28 mouse cellular contexts compared by ENCODE assay signal in genomic region chr2:71734792-71735392, GRCm38 (mm10). TPM values are rescaled to one million over a fixed set of nuclear protein-coding genes. Genes with fewer than 3 reads are reported as not detected.
DNase-seq lines count a peak whose midpoint lies in the region; ATAC-seq lines count a peak whose summit lies in the region.
"Had no signal": no experiment of that assay in that cellular context is flagged by ENCODE, and none has a peak within 500 bp of the region (broad histone marks: within the 10 kb centered on the region; RNA-seq: fewer than 3 reads in every experiment).

No protein-coding gene starts in this region.

- 25% methylated on average over 9 of the region's 9 CpGs for WGBS in kidney, embryonic 16.5 days
- WGBS in forebrain, embryonic 15.5 days = 78% methylated on average over 9 of the region's 9 CpGs

- H3K9ac ChIP-seq in kidney, embryonic 16.5 days (replicated peaks; ENCODE audit: low read length) = no peak overlapping the region
- H3K9ac ChIP-seq in forebrain, embryonic 15.5 days (replicated peaks) = no peak overlapping the region
- H3K9ac ChIP-seq: embryonic facial prominence, embryonic 13.5 days; heart, embryonic 13.5 days; hindbrain, embryonic 14.5 days; liver, embryonic 14.5 days; midbrain, embryonic 15.5 days had no signal

- 0 out of 2 replicates have a peak overlapping the region, but pooled peaks have one; percentile 13 for H3K27ac ChIP-seq in kidney, embryonic 16.5 days (ENCODE audit: low read length)
- H3K27ac ChIP-seq in forebrain, embryonic 15.5 days (replicated peaks) = no peak overlapping the region
- H3K27ac ChIP-seq: embryonic facial prominence, embryonic 13.5 days; forebrain, embryonic 10.5 days; heart, embryonic 13.5 days; hindbrain, embryonic 14.5 days; liver, embryonic 14.5 days; midbrain, embryonic 10.5 days; midbrain, embryonic 15.5 days had no signal

- intact Hi-C loops in left cerebral cortex, postnatal 10 days (cut with DNase I) = no loop called here

- peaks cover 42% of the 10 kb centered on the region for H3K4me1 ChIP-seq in kidney, embryonic 16.5 days (ENCODE audit: insufficient read depth, low read length)
- H3K4me1 ChIP-seq in forebrain, embryonic 15.5 days = no peaks in the 10 kb centered on the region
- H3K4me1 ChIP-seq: midbrain, embryonic 15.5 days had no signal

- H3K36me3 ChIP-seq in kidney, embryonic 16.5 days (ENCODE audit: insufficient read depth, low read length) = no peaks in the 10 kb centered on the region
- H3K36me3 ChIP-seq in forebrain, embryonic 15.5 days = no peaks in the 10 kb centered on the region
- H3K36me3 ChIP-seq: embryonic facial prominence, embryonic 13.5 days; forebrain, embryonic 10.5 days; heart, embryonic 13.5 days; midbrain, embryonic 10.5 days; midbrain, embryonic 15.5 days had no signal

- no peak overlapping the region for H3K4me3 ChIP-seq in kidney, embryonic 16.5 days (ENCODE audit: low read length)
- no peak overlapping the region for H3K4me3 ChIP-seq in forebrain, embryonic 15.5 days
- H3K4me3 ChIP-seq: embryonic facial prominence, embryonic 13.5 days; forebrain, embryonic 10.5 days; heart, embryonic 13.5 days; midbrain, embryonic 10.5 days; midbrain, embryonic 15.5 days had no signal

- ATAC-seq in kidney, embryonic 16.5 days (ENCODE audit: low FRiP score, low TSS enrichment) = no peak
- no peak for ATAC-seq in forebrain, embryonic 15.5 days (replicated peaks)
- ATAC-seq: forebrain, embryonic 16.5 days; midbrain, embryonic 15.5 days; Patski had no signal

- DNase-seq in kidney, adult 11 months = no peak
- DNase-seq in thymus, postnatal 14 days = peak; percentile 23
- no peak for DNase-seq in thymus, adult 18-20 months
- peak; percentile 38 for DNase-seq in induced T-regulatory cell, adult 2 months (ENCODE audit: low read depth)
- no peak for DNase-seq in adrenal gland, postnatal 25 days
- no peak for DNase-seq in left cerebral cortex, postnatal 10 days (ENCODE audit: extremely low spot score in 1 of 2, low spot score in 2 of 2)
- DNase-seq: adrenal gland, postnatal 14 days; cerebellum, adult 11-12 months; cerebellum, adult 9-11 months; embryo, embryonic 11 days; heart, postnatal 10 days; kidney, adult 18-20 months; kidney, postnatal 4 days; liver; lung, adult 2 months; lung, postnatal 10 days; right cerebral cortex, postnatal 4 days had no signal

- H3K4me2 ChIP-seq in kidney, embryonic 16.5 days (replicated peaks; ENCODE audit: low read depth, low read length) = no peak overlapping the region
- H3K4me2 ChIP-seq in forebrain, embryonic 15.5 days (replicated peaks) = no peak overlapping the region
- H3K4me2 ChIP-seq: embryonic facial prominence, embryonic 13.5 days; heart, embryonic 13.5 days; hindbrain, embryonic 14.5 days; midbrain, embryonic 15.5 days had no signal

- peaks cover 3% of the 10 kb centered on the region; the same call in 1 of the 2 replicates for H3K9me3 ChIP-seq in kidney, embryonic 16.5 days (ENCODE audit: low read length)
- H3K9me3 ChIP-seq in forebrain, embryonic 15.5 days = no peaks in the 10 kb centered on the region
- H3K9me3 ChIP-seq: embryonic facial prominence, embryonic 13.5 days; heart, embryonic 13.5 days; midbrain, embryonic 10.5 days; midbrain, embryonic 15.5 days had no signal

- no peaks in the 10 kb centered on the region for H3K27me3 ChIP-seq in kidney, embryonic 16.5 days (ENCODE audit: insufficient read depth, low read length)
- H3K27me3 ChIP-seq in forebrain, embryonic 15.5 days = no peaks in the 10 kb centered on the region
- H3K27me3 ChIP-seq: heart, embryonic 13.5 days; midbrain, embryonic 15.5 days; Patski had no signal

RNA-seq across cellular contexts. Expression of gene Itga6, which starts 10.5 kb away (rescaled TPM):
- 56.8 and 75.1 TPM in 2 replicates for polyA plus RNA-seq in kidney, embryonic 16.5 days (2015; fragmentation: Nextera tagmentation; extraction: Ambion mirVana)
- polyA plus RNA-seq in forebrain, embryonic 15.5 days (2015; fragmentation: Nextera tagmentation; extraction: Ambion mirVana) = 25.7 TPM in 2 replicates
- total RNA-seq in adrenal gland, postnatal 25 days (2021) = 166 and 179 TPM in 2 replicates
- 10 to 100 TPM; 23.2 to 29.1 TPM for total RNA-seq in left cerebral cortex, postnatal 10 days (2021)

Comparison
In these comparisons a context has a peak if more than half of its experiments do, and no peak if none do; other contexts are left out.
1. DNase-seq: peak in thymus, postnatal 14 days (single experiment) and induced T-regulatory cell, adult 2 months (single experiment); none in kidney, adult 11 months (single experiment), thymus, adult 18-20 months (0 of 2), adrenal gland, postnatal 25 days (single experiment) and left cerebral cortex, postnatal 10 days (0 of 2).